Mouse (Mus musculus) urinary bladder, postnatal 10 days (tissue): Measurements from ENCODE around the gene Gm20458.
A peak's percentile ranks its signal among the peaks of the same experiment; 100 is the strongest.

Source experiments
- DNase-seq: peaks from one replicate; pipeline ENCODE4 v3.0.0; 2022; ENCODE audit warnings: low spot score

Gene Gm20458

GRCm38 (mm10) chr2:164435216-164436090 is 25.3 kb upstream of the Gm20458 start:
- no peak for DNase-seq

- no peak for DNase-seq
Measured at GRCm38 (mm10) chr2:164436215-164436913, 24.4 kb upstream of the Gm20458 start.

GRCm38 (mm10) chr2:164436961-164437360 is 23.8 kb upstream of the Gm20458 start:
- DNase-seq, result no peak

GRCm38 (mm10) chr2:164437710-164438109 is 23.1 kb upstream of the Gm20458 start:
- DNase-seq, result no peak

GRCm38 (mm10) chr2:164438257-164438656 is 22.5 kb upstream of the Gm20458 start:
- no peak for DNase-seq

GRCm38 (mm10) chr2:164439001-164439421 is 21.8 kb upstream of the Gm20458 start:
- DNase-seq, result no peak

- no peak for DNase-seq
Measured at GRCm38 (mm10) chr2:164440314-164440713, 20.5 kb upstream of the Gm20458 start.

GRCm38 (mm10) chr2:164441155-164441554 is 19.6 kb upstream of the Gm20458 start:
- no peak for DNase-seq

GRCm38 (mm10) chr2:164441731-164442130 is 19.0 kb upstream of the Gm20458 start:
- DNase-seq, result no peak

GRCm38 (mm10) chr2:164442315-164443050 is 18.3 kb upstream of the Gm20458 start:
- DNase-seq, result no peak

GRCm38 (mm10) chr2:164443051-164443437 is 17.7 kb upstream of the Gm20458 start:
- DNase-seq, result peak; percentile 72

- no peak for DNase-seq
Measured at GRCm38 (mm10) chr2:164443460-164444000, 17.2 kb upstream of the Gm20458 start, which contains the start of gene Sdc4. TSS of gene Sdc4 (minus strand) at chr2:164443887.

GRCm38 (mm10) chr2:164444701-164445100 is 16.1 kb upstream of the Gm20458 start:
- DNase-seq, result no peak

- DNase-seq, result no peak
Measured at GRCm38 (mm10) chr2:164445399-164446085, 15.2 kb upstream of the Gm20458 start.

- DNase-seq, result no peak
Measured at GRCm38 (mm10) chr2:164446086-164446469, 14.7 kb upstream of the Gm20458 start.

GRCm38 (mm10) chr2:164448140-164448539 is 12.6 kb upstream of the Gm20458 start:
- DNase-seq, result no peak

GRCm38 (mm10) chr2:164448921-164449320 is 11.8 kb upstream of the Gm20458 start:
- DNase-seq, result no peak

GRCm38 (mm10) chr2:164449341-164450042 is 11.3 kb upstream of the Gm20458 start:
- no peak for DNase-seq

GRCm38 (mm10) chr2:164452000-164452676 is 8.6 kb upstream of the Gm20458 start:
- no peak for DNase-seq

GRCm38 (mm10) chr2:164453047-164453757 is 7.6 kb upstream of the Gm20458 start:
- no peak for DNase-seq
